ENCODE assay signal across 8 mouse cellular contexts in the genomic region with DNA sequence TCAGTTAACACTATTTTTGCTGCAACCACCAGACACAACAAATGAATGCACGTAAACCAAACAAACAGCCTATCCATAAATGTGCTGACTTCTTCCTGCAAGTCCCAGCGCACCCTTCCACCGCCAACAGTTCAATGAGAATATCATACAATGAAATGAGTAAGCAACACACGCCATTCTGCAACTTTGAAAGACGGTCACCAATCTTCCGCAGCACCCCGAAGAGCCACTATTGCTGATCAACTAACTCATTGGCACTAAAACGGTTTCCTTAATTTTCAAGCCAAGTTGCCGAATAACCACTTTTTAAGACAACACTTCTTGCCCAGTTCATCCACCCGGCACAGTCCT. TPM values are rescaled to one million over a fixed set of nuclear protein-coding genes. Genes with fewer than 3 reads are reported as not detected.
DNase-seq lines count a peak whose midpoint lies in the region; ATAC-seq and TF ChIP-seq lines count a peak whose summit lies in the region.

No protein-coding gene starts in this region.

- no peak for TF ChIP-seq POLR2A in ES-Bruce4 (IDR thresholded peaks at IDR 0.05; ENCODE audit: insufficient read depth, low read length)

- peak overlapping the region; percentile 64 for H3K4me3 ChIP-seq in ES-Bruce4 (ENCODE audit: low read depth, low read length)
- H3K4me3 ChIP-seq in embryonic facial prominence, embryonic 10.5 days, result peak overlapping the region; percentile 94
- H3K4me3 ChIP-seq in hindbrain, embryonic 14.5 days (replicated peaks; ENCODE audit: low read length), result peak overlapping the region; percentile 91

- H3K36me3 ChIP-seq in ES-Bruce4 (ENCODE audit: control insufficient read depth, insufficient read depth, low read length, poor library complexity, severe bottlenecking), result no peaks in the 10 kb centered on the region
- no peaks in the 10 kb centered on the region for H3K36me3 ChIP-seq in embryonic facial prominence, embryonic 10.5 days (replicated peaks)
- no peaks in the 10 kb centered on the region for H3K36me3 ChIP-seq in hindbrain, embryonic 14.5 days (replicated peaks; ENCODE audit: control insufficient read depth, insufficient read depth)

- no peak for TF ChIP-seq CTCF in ES-Bruce4 (IDR thresholded peaks at IDR 0.05; ENCODE audit: low read depth, low read length)

- H3K9me3 ChIP-seq in ES-Bruce4 (replicated peaks; ENCODE audit: control insufficient read depth, insufficient read depth, low read length, poor library complexity, severe bottlenecking), result no peaks in the 10 kb centered on the region
- H3K9me3 ChIP-seq in embryonic facial prominence, embryonic 10.5 days, result no peaks in the 10 kb centered on the region
- H3K9me3 ChIP-seq in hindbrain, embryonic 14.5 days (ENCODE audit: control insufficient read depth, low read length), result no peaks in the 10 kb centered on the region

- no peak for TF ChIP-seq EP300 in ES-Bruce4 (IDR thresholded peaks at IDR 0.05; ENCODE audit: insufficient read depth, low read depth, low read length)

- peak; percentile 5 for DNase-seq in heart, adult 8-10 months (ENCODE audit: low spot score)
- no peak for DNase-seq in heart, postnatal 4 days
- DNase-seq in embryonic facial prominence, embryonic 10.5 days (ENCODE audit: low spot score), result no peak
- no peak for DNase-seq in hindbrain, embryonic 14.5 days (ENCODE audit: low spot score)
- DNase-seq in lung, postnatal 14 days, result peak; percentile 5
- DNase-seq in retina, postnatal 1 day, result no peak
- DNase-seq in frontal cortex, postnatal 25 days (ENCODE audit: low spot score in 2 of 2), result no peak

- peak overlapping the region; percentile 97 for H3K9ac ChIP-seq in ES-Bruce4 (ENCODE audit: low read depth, poor library complexity, severe bottlenecking)
- peak overlapping the region; percentile 98 for H3K9ac ChIP-seq in hindbrain, embryonic 14.5 days

- H3K27ac ChIP-seq in ES-Bruce4 (ENCODE audit: insufficient read depth, low read length), result no peak overlapping the region
- H3K27ac ChIP-seq in embryonic facial prominence, embryonic 10.5 days (replicated peaks), result peak overlapping the region; percentile 97
- H3K27ac ChIP-seq in hindbrain, embryonic 14.5 days, result peak overlapping the region; percentile 100

- no peaks in the 10 kb centered on the region for H3K4me1 ChIP-seq in ES-Bruce4 (ENCODE audit: control insufficient read depth, insufficient read depth, low read length)
- H3K4me1 ChIP-seq in embryonic facial prominence, embryonic 10.5 days, result peaks cover 16% of the 10 kb centered on the region
- peaks cover 19% of the 10 kb centered on the region for H3K4me1 ChIP-seq in hindbrain, embryonic 14.5 days (replicated peaks; ENCODE audit: control insufficient read depth, insufficient read depth, low read length)

- WGBS in embryonic facial prominence, embryonic 10.5 days, result 2% methylated on average over 10 of the region's 10 CpGs
- 2% methylated on average over 10 of the region's 10 CpGs for WGBS in hindbrain, embryonic 14.5 days

- no peaks in the 10 kb centered on the region for H3K27me3 ChIP-seq in ES-Bruce4 (ENCODE audit: control insufficient read depth, insufficient read depth, low read length, poor library complexity, severe bottlenecking)
- no peaks in the 10 kb centered on the region for H3K27me3 ChIP-seq in embryonic facial prominence, embryonic 10.5 days (replicated peaks; ENCODE audit: low read depth, poor library complexity, severe bottlenecking)
- no peaks in the 10 kb centered on the region for H3K27me3 ChIP-seq in hindbrain, embryonic 14.5 days (ENCODE audit: control insufficient read depth, insufficient read depth, low read length)

- ATAC-seq in hindbrain, embryonic 14.5 days (ENCODE audit: low FRiP score), result no peak

- H3K4me2 ChIP-seq in hindbrain, embryonic 14.5 days (replicated peaks), result peak overlapping the region; percentile 75

RNA-seq across cellular contexts. Expression of gene Kmt2c, which starts 1.2 kb away (rescaled TPM):
- 10 to 100 TPM; 40.1 to 47.0 (median 44.4) TPM for total RNA-seq in heart, adult 8-10 months (2022)
- 10 to 100 TPM; 45.2 to 45.5 TPM for total RNA-seq in heart, postnatal 4 days (2021)
- polyA plus RNA-seq in ES-Bruce4 (2011; ENCODE audit: insufficient read depth, insufficient read length, low read depth, missing spikeins), result 24.4 and 27.1 TPM in 2 replicates
- 11.8 and 11.9 TPM in 2 replicates for polyA plus RNA-seq in embryonic facial prominence, embryonic 10.5 days (2016; fragmentation: Nextera tagmentation; extraction: Ambion mirVana)
- polyA plus RNA-seq in hindbrain, embryonic 14.5 days (2014; fragmentation: Nextera tagmentation; extraction: Ambion mirVana), result 23.6 and 26.8 TPM in 2 replicates

RNA-seq across cellular contexts. Expression of gene Cct8l1, which starts 18.5 kb away (rescaled TPM):
- under 1 TPM in 1 of 4 experiments, not detected in 3; 0.12 TPM for total RNA-seq in heart, adult 8-10 months (2022)
- total RNA-seq in heart, postnatal 4 days (2021), result not detected
- not detected in 2 replicates for polyA plus RNA-seq in ES-Bruce4 (2011; ENCODE audit: insufficient read depth, insufficient read length, low read depth, missing spikeins)
- 0.07 and 0.08 TPM in 2 replicates for polyA plus RNA-seq in embryonic facial prominence, embryonic 10.5 days (2016; fragmentation: Nextera tagmentation; extraction: Ambion mirVana)
- not detected in 2 replicates for polyA plus RNA-seq in hindbrain, embryonic 14.5 days (2014; fragmentation: Nextera tagmentation; extraction: Ambion mirVana)

Comparison
In these comparisons a context has a peak if more than half of its experiments do, and no peak if none do; other contexts are left out.
1. DNase-seq: peak in heart, adult 8-10 months (single experiment) and lung, postnatal 14 days (single experiment); none in heart, postnatal 4 days (single experiment), embryonic facial prominence, embryonic 10.5 days (single experiment), hindbrain, embryonic 14.5 days (single experiment), retina, postnatal 1 day (single experiment) and frontal cortex, postnatal 25 days (0 of 2).
2. Peak in every context shown above with its lines, with median percentiles within 50 percentile points of each other: H3K4me3 ChIP-seq.